Mouse (Mus musculus) forebrain, embryonic 12.5 days (tissue): ENCODE data around the gene Lrtm2. TPM values are rescaled to one million over a fixed set of nuclear protein-coding genes. Genes with fewer than 3 reads are reported as not detected.

Source experiments
- ATAC-seq: fragments of 200-750 bp; cut with Nextera tagmentation; 2 replicates; pipeline ENCODE4 v1.8.0; 2017; ENCODE audit warnings: moderate TSS enrichment; ENCODE audit not compliant: low FRiP score
- H3K27ac ChIP-seq: fragments of 300-500 bp; sonication (generic); 2 replicates; pipeline ENCODE4 v1.5.1; 2016; ENCODE audit warnings: mild to moderate bottlenecking
- H3K27me3 ChIP-seq: fragments of 300-500 bp; sonication (generic); 2 replicates; pipeline ENCODE4 v1.6.1; 2016; ENCODE audit warnings: mild to moderate bottlenecking
- H3K36me3 ChIP-seq: fragments of 300-500 bp; sonication (generic); replicated peaks from 2 replicates; pipeline ENCODE4 v1.6.1; 2016; ENCODE audit warnings: mild to moderate bottlenecking
- H3K4me1 ChIP-seq: fragments of 300-500 bp; sonication (generic); 2 replicates; pipeline ENCODE4 v1.6.1; 2016
- H3K4me2 ChIP-seq: fragments of 300-500 bp; sonication (generic); 2 replicates; pipeline ENCODE4 v1.6.1; 2016; ENCODE audit warnings: mild to moderate bottlenecking, moderate library complexity
- H3K4me3 ChIP-seq: fragments of 300-500 bp; sonication (generic); replicated peaks from 2 replicates; pipeline ENCODE4 v1.5.1; 2016; ENCODE audit warnings: mild to moderate bottlenecking
- H3K9ac ChIP-seq: fragments of 300-500 bp; sonication (generic); 2 replicates; pipeline ENCODE4 v1.6.1; 2016; ENCODE audit warnings: mild to moderate bottlenecking
- H3K9me3 ChIP-seq: fragments of 300-500 bp; sonication (generic); 2 replicates; pipeline ENCODE4 v1.6.1; 2016
- WGBS: fragments of 180-500 bp; shearing (Covaris S2); methylation state at CpG from one replicate; pipeline ENCODE4 v1.1.7; 2016; 5-methylcytosine and 5-hydroxymethylcytosine counted together
- polyA plus RNA-seq: library from polyadenylated mRNA; unstranded; fragments of >200 nt; fragmentation: Nextera tagmentation; extraction: Ambion mirVana; gene quantifications from 2 replicates; pipeline ENCODE4 v1.2.1, GENCODE M21; 2016

The Lrtm2 gene
- polyA plus RNA-seq, 1 experiment from 2014 or later, result 0.68 TPM

- H3K4me3 ChIP-seq, result no peak overlapping the region
- no peak for ATAC-seq
- peaks cover 67% of the 10 kb centered on the region for H3K27me3 ChIP-seq
Observed at GRCm38 (mm10) chr6:119333202-119333601, 2.6 kb upstream of the Lrtm2 start.

DNA sequence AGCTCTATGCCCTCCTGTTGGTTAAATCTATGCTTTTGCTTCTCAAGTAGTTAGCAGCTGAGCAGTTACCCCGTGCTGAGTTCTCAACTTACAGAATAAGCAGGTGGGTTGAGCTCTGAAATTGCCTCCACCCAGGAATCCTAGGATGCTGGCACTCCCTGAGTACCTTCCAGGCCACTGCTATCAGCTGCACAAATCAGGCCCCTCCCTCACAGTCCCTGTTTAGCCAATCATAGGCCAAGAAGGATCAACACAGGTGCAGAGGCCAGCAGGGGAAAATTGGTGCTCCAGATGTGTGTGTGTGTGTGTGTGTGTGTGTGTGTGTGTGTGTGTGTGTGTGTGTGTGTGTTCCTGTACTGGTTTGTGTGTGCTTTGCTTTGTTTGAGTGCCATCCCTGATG is 1.5 kb upstream of the Lrtm2 start:
- Histone ChIP-seq H3K4me2 (no peak overlapping the region), H3K9ac (no peak overlapping the region), H3K9me3 (no peaks in the 10 kb centered on the region), H3K36me3 (no peaks in the 10 kb centered on the region), H3K4me3 (no peak overlapping the region), H3K27ac (no peak overlapping the region), H3K27me3 (peaks cover 76% of the 10 kb centered on the region), H3K4me1 (peaks cover 34% of the 10 kb centered on the region)
- 0% methylated on average over 1 of the region's 1 CpGs for WGBS
- no peak for ATAC-seq

More at GRCm38 (mm10) chr6:119333202-119333601, 2.6 kb upstream of the Lrtm2 start:
- Histone ChIP-seq H3K4me2 (no peak overlapping the region), H3K36me3 (no peaks in the 10 kb centered on the region), H3K9ac (no peak overlapping the region), H3K4me1 (peaks cover 38% of the 10 kb centered on the region), H3K27ac (no peak overlapping the region), H3K9me3 (no peaks in the 10 kb centered on the region)
- 35% methylated on average over 3 of the region's 3 CpGs for WGBS

GRCm38 (mm10) chr6:119329936-119330335 is 630 bp downstream of the Lrtm2 start:
- peak; percentile 12; the same call in 1 of the 2 replicates for ATAC-seq

DNA sequence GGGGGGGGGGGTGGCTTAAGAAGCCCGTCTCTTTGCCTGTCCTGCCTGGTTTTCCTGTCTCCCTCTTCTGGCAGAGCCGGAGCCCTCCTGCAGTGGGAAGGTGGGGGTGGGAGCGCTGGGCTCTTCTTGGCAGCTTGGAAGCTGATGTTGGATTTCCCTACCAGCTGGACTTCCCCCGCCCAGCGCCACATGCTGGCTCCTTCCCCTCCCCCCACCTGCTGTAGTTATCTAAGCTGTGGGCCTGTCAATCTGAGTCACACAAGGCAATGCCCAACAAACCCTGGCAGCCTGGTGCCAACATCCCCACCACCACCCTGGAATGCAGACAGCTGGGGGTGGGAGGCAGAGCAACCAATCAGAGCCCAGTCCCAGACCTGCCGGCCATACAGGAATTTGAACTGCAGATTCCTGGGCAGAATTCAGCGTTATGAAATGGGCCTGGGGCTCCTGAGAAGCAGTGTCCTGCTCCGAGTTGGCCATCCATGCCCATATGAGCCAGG is 1.3 kb downstream of the Lrtm2 start:
- Histone ChIP-seq H3K27ac (no peak overlapping the region), H3K36me3 (no peaks in the 10 kb centered on the region), H3K27me3 (peaks cover 73% of the 10 kb centered on the region), H3K4me1 (peaks cover 41% of the 10 kb centered on the region), H3K9me3 (no peaks in the 10 kb centered on the region), H3K9ac (no peak overlapping the region), H3K4me3 (0 out of 2 replicates have a peak overlapping the region, but pooled peaks have one; percentile 5), H3K4me2 (peak overlapping the region; percentile 67)
- WGBS, result 4% methylated on average over 8 of the region's 8 CpGs
- ATAC-seq, result peak; percentile 74

More at GRCm38 (mm10) chr6:119329936-119330335, 630 bp downstream of the Lrtm2 start:
- H3K9me3 ChIP-seq, result no peaks in the 10 kb centered on the region
- WGBS, result 7% methylated on average over 6 of the region's 6 CpGs
- no peak overlapping the region for H3K27ac ChIP-seq
- no peaks in the 10 kb centered on the region for H3K36me3 ChIP-seq
- peak overlapping the region; percentile 67 for H3K4me2 ChIP-seq
- peaks cover 41% of the 10 kb centered on the region for H3K4me1 ChIP-seq
- H3K9ac ChIP-seq, result peak overlapping the region; percentile 50; the same call in 1 of the 2 replicates
- peaks cover 76% of the 10 kb centered on the region for H3K27me3 ChIP-seq
- peak overlapping the region; percentile 44 for H3K4me3 ChIP-seq

GRCm38 (mm10) chr6:119328521-119329115 is 1.9 kb downstream of the Lrtm2 start:
- peak overlapping the region; percentile 67 for H3K4me2 ChIP-seq
- H3K9me3 ChIP-seq, result no peaks in the 10 kb centered on the region
- H3K36me3 ChIP-seq, result no peaks in the 10 kb centered on the region
- peaks cover 41% of the 10 kb centered on the region for H3K4me1 ChIP-seq
- ATAC-seq, result peak; percentile 15
- H3K27me3 ChIP-seq, result peaks cover 70% of the 10 kb centered on the region
- WGBS, result 10% methylated on average over 10 of the region's 11 CpGs
- H3K4me3 ChIP-seq, result no peak overlapping the region
- no peak overlapping the region for H3K27ac ChIP-seq
- H3K9ac ChIP-seq, result no peak overlapping the region

GRCm38 (mm10) chr6:119326541-119326940 is 4.0 kb downstream of the Lrtm2 start:
- Histone ChIP-seq H3K9ac (no peak overlapping the region), H3K4me2 (no peak overlapping the region), H3K27me3 (peaks cover 65% of the 10 kb centered on the region), H3K9me3 (no peaks in the 10 kb centered on the region), H3K27ac (no peak overlapping the region), H3K4me1 (peaks cover 38% of the 10 kb centered on the region), H3K36me3 (no peaks in the 10 kb centered on the region), H3K4me3 (no peak overlapping the region)
- ATAC-seq, result no peak
- 33% methylated on average over 7 of the region's 7 CpGs for WGBS

GRCm38 (mm10) chr6:119325978-119326377 is 4.6 kb downstream of the Lrtm2 start:
- no peak for ATAC-seq
- H3K27me3 ChIP-seq, result peaks cover 61% of the 10 kb centered on the region
- no peak overlapping the region for H3K4me3 ChIP-seq
- H3K4me1 ChIP-seq, result peaks cover 35% of the 10 kb centered on the region
- no peaks in the 10 kb centered on the region for H3K36me3 ChIP-seq
- WGBS, result 82% methylated on average over 6 of the region's 6 CpGs
- H3K9me3 ChIP-seq, result no peaks in the 10 kb centered on the region
- H3K9ac ChIP-seq, result no peak overlapping the region
- no peak overlapping the region for H3K27ac ChIP-seq
- no peak overlapping the region for H3K4me2 ChIP-seq

GRCm38 (mm10) chr6:119324776-119325175 is 5.8 kb downstream of the Lrtm2 start:
- H3K4me2 ChIP-seq, result no peak overlapping the region
- no peaks in the 10 kb centered on the region for H3K9me3 ChIP-seq
- no peak overlapping the region for H3K27ac ChIP-seq
- H3K27me3 ChIP-seq, result peaks cover 51% of the 10 kb centered on the region
- WGBS, result 50% methylated on average over 10 of the region's 10 CpGs
- H3K4me1 ChIP-seq, result peaks cover 25% of the 10 kb centered on the region
- H3K36me3 ChIP-seq, result no peaks in the 10 kb centered on the region
- no peak overlapping the region for H3K9ac ChIP-seq
- no peak overlapping the region for H3K4me3 ChIP-seq
- no peak for ATAC-seq

GRCm38 (mm10) chr6:119321752-119322151 is 8.8 kb downstream of the Lrtm2 start:
- Histone ChIP-seq H3K4me3 (no peak overlapping the region), H3K27ac (no peak overlapping the region), H3K36me3 (no peaks in the 10 kb centered on the region), H3K27me3 (peaks cover 27% of the 10 kb centered on the region), H3K9me3 (no peaks in the 10 kb centered on the region), H3K4me2 (no peak overlapping the region), H3K9ac (no peak overlapping the region), H3K4me1 (peaks cover 15% of the 10 kb centered on the region; the same call in 1 of the 2 replicates)
- ATAC-seq, result no peak
- WGBS, result 81% methylated on average over 7 of the region's 7 CpGs

DNA sequence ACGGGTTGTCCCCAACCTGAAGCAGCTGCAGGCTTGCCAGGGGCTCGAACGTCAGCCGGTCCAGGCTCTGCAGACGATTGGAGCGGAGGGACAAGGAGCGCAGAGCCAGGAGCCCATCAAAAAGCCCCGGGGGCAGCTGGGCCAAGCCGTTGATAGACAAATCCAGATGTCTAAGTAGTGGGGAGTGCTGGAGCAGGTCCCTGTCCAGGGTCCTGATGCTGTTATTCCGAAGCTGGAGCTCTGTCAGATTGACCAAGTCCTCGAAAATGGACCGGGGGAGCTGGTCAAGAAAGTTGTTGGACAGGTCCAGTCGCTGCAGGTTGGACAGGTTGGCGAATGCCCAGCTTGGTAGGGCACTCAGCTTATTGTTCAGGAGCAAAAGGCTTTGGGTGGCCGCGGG is 10.1 kb downstream of the Lrtm2 start:
- Histone ChIP-seq H3K27ac (no peak overlapping the region), H3K36me3 (no peaks in the 10 kb centered on the region), H3K4me2 (no peak overlapping the region), H3K27me3 (peaks cover 29% of the 10 kb centered on the region), H3K9ac (no peak overlapping the region), H3K4me3 (no peak overlapping the region), H3K4me1 (peaks cover 7% of the 10 kb centered on the region; the same call in 1 of the 2 replicates), H3K9me3 (no peaks in the 10 kb centered on the region)
- WGBS, result 54% methylated on average over 16 of the region's 16 CpGs
- ATAC-seq, result no peak

DNA sequence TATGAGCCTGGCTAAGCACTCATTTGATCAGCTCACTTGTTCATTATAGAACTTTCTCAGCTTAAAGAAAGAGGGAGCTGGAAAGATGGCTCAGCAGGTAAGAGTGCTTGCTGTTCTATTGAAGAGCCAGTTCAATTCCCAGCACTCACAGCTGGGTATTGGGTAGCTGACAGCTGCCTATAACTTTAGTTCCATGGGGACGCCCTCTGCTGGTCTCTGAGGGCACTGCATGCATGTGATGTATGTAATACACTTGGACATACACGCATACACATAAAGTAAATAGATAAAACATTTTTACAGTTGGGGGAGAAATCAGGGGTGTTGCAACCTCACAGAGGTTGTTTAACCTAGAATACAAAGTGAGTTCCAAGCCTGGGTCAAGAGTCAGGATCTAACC is 11.2 kb downstream of the Lrtm2 start:
- peaks cover 28% of the 10 kb centered on the region for H3K27me3 ChIP-seq
- ATAC-seq, result no peak
- H3K36me3 ChIP-seq, result no peaks in the 10 kb centered on the region
- no peak overlapping the region for H3K9ac ChIP-seq
- no peaks in the 10 kb centered on the region for H3K9me3 ChIP-seq
- H3K4me3 ChIP-seq, result no peak overlapping the region
- H3K4me1 ChIP-seq, result peaks cover 12% of the 10 kb centered on the region
- H3K27ac ChIP-seq, result peak overlapping the region; percentile 43
- no peak overlapping the region for H3K4me2 ChIP-seq
- WGBS, result 92% methylated on average over 2 of the region's 2 CpGs

GRCm38 (mm10) chr6:119318732-119319131 is 11.8 kb downstream of the Lrtm2 start:
- Histone ChIP-seq H3K4me1 (peaks cover 18% of the 10 kb centered on the region), H3K4me3 (no peak overlapping the region), H3K36me3 (no peaks in the 10 kb centered on the region), H3K9me3 (no peaks in the 10 kb centered on the region), H3K27ac (peak overlapping the region; percentile 43), H3K4me2 (no peak overlapping the region), H3K27me3 (peaks cover 28% of the 10 kb centered on the region), H3K9ac (no peak overlapping the region)
- 16% methylated on average over 9 of the region's 9 CpGs for WGBS
- ATAC-seq, result peak; percentile 87; the same call in 1 of the 2 replicates
